Mouse (Mus musculus): ENCODE results near the gene Fam166a. TPM values are rescaled to one million over a fixed set of nuclear protein-coding genes. Genes with fewer than 3 reads are reported as not detected.

The Fam166a gene
- polyA plus RNA-seq, 1 experiment from 2014 or later = 0.70 TPM

- WGBS = 13% methylated on average over 10 of the region's 10 CpGs
- Histone ChIP-seq H3K27me3 (no peaks in the 10 kb centered on the region), H3K4me3 (no peak overlapping the region), H3K9me3 (no peaks in the 10 kb centered on the region), H3K36me3 (no peaks in the 10 kb centered on the region), H3K27ac (replicated peaks) (peak overlapping the region; percentile 86), H3K9ac (no peak overlapping the region; the same call in 1 of the 2 replicates), H3K4me2 (peak overlapping the region; percentile 38), H3K4me1 (replicated peaks) (peaks cover 57% of the 10 kb centered on the region)
- no peak for ATAC-seq (ENCODE audit: low FRiP score, low read depth)
Measured at GRCm38 (mm10) chr2:25178285-25178972, 40.1 kb upstream of the Fam166a start.

DNA sequence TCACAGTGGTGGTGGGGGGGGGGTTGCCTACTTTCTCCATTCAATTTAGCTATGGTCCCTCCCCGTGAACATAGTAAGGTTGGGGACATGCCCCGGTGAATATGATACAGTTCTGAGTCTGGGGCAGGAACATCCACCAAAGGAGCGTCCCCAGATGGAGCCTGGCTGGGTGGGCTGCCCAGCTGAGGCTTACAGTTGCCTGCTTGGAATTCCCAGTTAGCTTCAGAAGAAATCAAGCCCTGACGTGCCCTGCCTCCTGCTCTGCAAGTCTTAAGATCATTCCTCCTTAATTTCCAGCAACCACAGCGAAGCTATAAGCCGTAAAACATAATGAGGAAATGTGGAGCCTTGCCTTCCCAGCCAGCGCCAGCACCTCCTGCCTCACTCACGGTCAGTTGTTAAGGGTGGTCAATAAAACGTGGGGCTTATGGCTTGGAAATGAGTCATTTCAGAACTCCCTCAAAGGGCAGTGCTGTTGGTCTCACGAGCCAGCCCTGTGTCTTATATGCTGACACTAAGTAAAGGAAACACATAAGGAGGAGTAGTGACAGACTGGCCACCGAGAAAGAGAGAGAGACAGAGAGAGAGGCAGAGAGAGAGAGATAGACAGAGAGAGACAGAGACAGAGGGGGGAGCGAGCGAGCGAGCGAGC is 38.9 kb upstream of the Fam166a start:
- ATAC-seq (ENCODE audit: low FRiP score, low read depth) = no peak
- Histone ChIP-seq H3K9me3 (no peaks in the 10 kb centered on the region), H3K4me1 (replicated peaks) (peaks cover 62% of the 10 kb centered on the region), H3K4me3 (peak overlapping the region; percentile 83), H3K27me3 (no peaks in the 10 kb centered on the region), H3K36me3 (no peaks in the 10 kb centered on the region), H3K4me2 (peak overlapping the region; percentile 65), H3K27ac (replicated peaks) (peak overlapping the region; percentile 81), H3K9ac (peak overlapping the region; percentile 63; the same call in 1 of the 2 replicates)
- WGBS = 31% methylated on average over 15 of the region's 15 CpGs

DNA sequence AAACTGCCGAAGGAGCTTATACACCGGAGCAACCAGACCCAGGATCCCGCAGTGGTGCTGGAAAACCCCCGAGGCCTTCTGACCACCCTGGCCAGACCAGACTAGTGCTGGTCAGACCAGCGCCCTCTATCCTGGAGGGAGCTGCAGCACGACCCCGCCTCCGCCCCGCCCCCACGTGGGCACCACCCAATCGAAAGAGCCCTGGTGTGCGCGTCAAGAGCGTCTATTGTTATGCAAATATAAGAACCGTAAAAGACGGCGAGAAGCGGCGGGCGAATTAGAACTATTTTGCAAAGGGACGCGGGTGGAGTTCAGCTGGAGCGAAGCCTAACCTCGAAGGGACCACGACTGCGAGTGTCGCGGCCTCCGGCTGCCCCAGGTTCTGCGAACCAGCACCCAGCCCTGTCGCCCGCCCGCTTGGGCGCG is 38.1 kb upstream of the Fam166a start, which contains the start of gene Nrarp:
Gene Nrarp, plus strand, starts transcription at position 281 of the 426 bp plus-strand sequence.
- Histone ChIP-seq H3K27ac (replicated peaks) (peak within 1 kb of the TSS; percentile 85), H3K9ac (peak within 1 kb of the TSS; percentile 63), H3K4me1 (replicated peaks) (peaks cover 69% of the 10 kb centered on the region), H3K4me3 (peak within 1 kb of the TSS; percentile 83), H3K36me3 (no peaks in the 10 kb centered on the region), H3K4me2 (peak within 1 kb of the TSS; percentile 65), H3K27me3 (no peaks in the 10 kb centered on the region), H3K9me3 (no peaks in the 10 kb centered on the region)
- under 1% methylated on average over 35 of the region's 35 CpGs for WGBS
- ATAC-seq (ENCODE audit: low FRiP score, low read depth) = peak; percentile 91

DNA sequence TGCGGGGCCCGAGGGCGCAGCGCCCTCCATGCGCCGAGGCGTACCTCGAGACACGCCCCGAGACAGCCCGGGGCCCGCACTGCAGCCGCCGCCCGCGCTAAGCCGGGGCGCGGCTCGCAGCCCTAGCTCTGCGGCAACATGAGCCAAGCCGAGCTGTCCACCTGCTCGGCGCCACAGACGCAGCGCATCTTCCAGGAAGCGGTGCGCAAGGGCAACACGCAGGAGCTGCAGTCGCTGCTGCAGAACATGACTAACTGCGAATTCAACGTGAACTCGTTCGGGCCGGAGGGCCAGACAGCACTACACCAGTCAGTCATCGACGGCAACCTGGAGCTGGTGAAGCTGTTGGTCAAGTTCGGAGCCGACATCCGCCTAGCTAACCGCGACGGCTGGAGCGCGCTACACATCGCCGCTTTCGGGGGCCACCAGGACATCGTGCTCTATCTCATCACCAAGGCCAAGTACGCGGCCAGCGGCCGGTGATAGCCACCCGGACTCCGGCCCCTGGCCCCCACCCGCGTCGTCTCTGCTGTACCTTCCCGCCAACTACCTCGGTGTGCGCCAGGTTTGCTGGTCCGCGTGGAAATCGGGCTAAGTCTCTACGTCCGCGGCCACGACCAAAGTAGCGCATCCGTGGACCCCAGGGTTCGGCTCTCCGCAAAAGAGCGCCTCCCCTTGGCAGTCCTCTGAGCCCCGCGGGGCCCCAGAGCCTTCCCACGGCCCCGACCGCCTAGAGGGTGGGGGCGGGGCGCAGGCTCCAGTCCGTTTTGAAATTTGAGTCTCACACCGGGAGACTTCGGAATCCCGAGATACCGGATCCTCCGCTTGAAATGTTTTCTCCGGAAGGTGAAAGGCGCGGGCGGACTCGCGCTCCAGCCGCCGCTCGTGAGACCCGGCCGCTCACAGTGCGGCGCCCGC is 37.3 kb upstream of the Fam166a start:
- H3K4me3 ChIP-seq = peak overlapping the region; percentile 83
- H3K9me3 ChIP-seq = no peaks in the 10 kb centered on the region
- H3K4me2 ChIP-seq = peak overlapping the region; percentile 65
- WGBS = under 1% methylated on average over 96 of the region's 100 CpGs
- H3K9ac ChIP-seq = peak overlapping the region; percentile 63
- H3K4me1 ChIP-seq (replicated peaks) = peaks cover 77% of the 10 kb centered on the region
- H3K36me3 ChIP-seq = no peaks in the 10 kb centered on the region
- no peaks in the 10 kb centered on the region for H3K27me3 ChIP-seq
- peak overlapping the region; percentile 85 for H3K27ac ChIP-seq (replicated peaks)
- ATAC-seq (ENCODE audit: low FRiP score, low read depth) = peak; percentile 46

DNA sequence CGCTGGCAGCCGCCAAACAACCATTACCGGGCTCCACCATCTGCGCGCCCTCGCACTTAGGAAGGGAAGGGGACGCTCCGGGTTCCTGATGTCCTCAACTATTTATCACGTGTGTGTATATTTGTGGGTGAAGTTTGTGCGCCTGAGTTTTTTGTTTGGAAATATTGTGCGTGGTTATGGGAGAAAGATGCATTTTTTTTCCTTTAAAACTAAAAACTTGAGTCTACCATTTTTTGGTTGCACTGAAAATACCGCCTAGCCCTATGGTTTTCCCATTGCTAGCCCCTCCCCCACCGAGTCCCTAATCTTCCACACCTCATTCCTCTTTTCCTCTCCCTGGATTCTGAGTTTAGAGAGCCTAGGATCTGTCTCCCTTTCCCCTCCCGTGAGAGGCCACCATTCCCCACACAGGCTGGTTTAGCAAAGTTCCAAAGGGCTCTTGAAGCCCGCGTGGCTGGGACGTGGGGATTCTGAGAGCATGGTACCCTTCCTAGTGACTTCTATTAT is 36.6 kb upstream of the Fam166a start:
- peak overlapping the region; percentile 65 for H3K4me2 ChIP-seq
- ATAC-seq (ENCODE audit: low FRiP score, low read depth) = no peak
- under 1% methylated on average over 17 of the region's 17 CpGs for WGBS
- no peaks in the 10 kb centered on the region for H3K27me3 ChIP-seq
- no peaks in the 10 kb centered on the region for H3K36me3 ChIP-seq
- peak overlapping the region; percentile 85 for H3K27ac ChIP-seq (replicated peaks)
- H3K4me1 ChIP-seq (replicated peaks) = peaks cover 75% of the 10 kb centered on the region
- H3K4me3 ChIP-seq = peak overlapping the region; percentile 83
- no peaks in the 10 kb centered on the region for H3K9me3 ChIP-seq
- peak overlapping the region; percentile 63 for H3K9ac ChIP-seq

DNA sequence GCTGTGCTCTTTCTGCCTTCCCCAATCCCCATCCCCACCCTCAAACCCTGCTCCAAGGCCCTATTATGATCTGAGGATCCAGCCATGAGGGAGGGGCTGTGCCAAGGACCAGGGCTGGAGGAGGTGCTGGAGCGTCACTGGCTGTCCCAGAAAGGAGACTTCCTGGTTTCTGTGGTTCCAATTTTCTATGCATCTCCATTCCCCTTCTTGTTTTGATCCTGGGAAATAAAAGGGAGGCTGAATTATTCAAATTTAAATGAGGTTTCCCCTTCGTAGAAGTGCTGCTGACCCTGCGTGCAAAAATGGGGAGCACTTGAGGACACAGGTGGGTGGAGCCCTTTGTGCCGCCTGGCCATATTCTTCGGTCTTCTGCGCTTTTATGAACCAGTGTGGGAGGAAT is 35.9 kb upstream of the Fam166a start:
- no peak for ATAC-seq (ENCODE audit: low FRiP score, low read depth)
- Histone ChIP-seq H3K36me3 (no peaks in the 10 kb centered on the region), H3K9ac (0 out of 2 replicates have a peak overlapping the region, but pooled peaks have one; percentile 19), H3K4me1 (replicated peaks) (peaks cover 68% of the 10 kb centered on the region), H3K4me3 (peak overlapping the region; percentile 83), H3K4me2 (peak overlapping the region; percentile 65), H3K27me3 (no peaks in the 10 kb centered on the region), H3K27ac (replicated peaks) (no peak overlapping the region), H3K9me3 (no peaks in the 10 kb centered on the region)
- 7% methylated on average over 6 of the region's 6 CpGs for WGBS

DNA sequence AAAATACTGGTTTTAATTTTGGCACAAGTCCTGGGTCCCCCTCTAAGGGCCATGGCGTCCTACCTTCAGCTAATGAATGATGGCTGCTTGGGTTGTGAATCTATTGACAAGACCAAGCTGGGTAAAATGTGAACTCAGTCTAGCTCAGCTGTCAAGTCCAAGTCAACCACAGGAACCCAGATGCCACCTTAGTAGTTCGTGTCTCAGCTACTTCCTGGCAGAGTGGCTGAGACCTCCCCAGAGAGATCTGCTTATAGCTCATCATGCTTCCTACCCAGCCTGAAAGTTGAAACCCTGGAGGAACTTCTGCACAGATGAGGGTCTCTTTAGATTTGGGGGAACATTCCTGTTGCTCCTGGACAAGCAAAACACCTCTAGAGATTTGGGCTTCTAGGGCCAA is 35.2 kb upstream of the Fam166a start:
- peak overlapping the region; percentile 83 for H3K4me3 ChIP-seq
- no peak for ATAC-seq (ENCODE audit: low FRiP score, low read depth)
- WGBS = 42% methylated on average over 2 of the region's 2 CpGs
- no peaks in the 10 kb centered on the region for H3K36me3 ChIP-seq
- peak overlapping the region; percentile 65 for H3K4me2 ChIP-seq
- H3K27ac ChIP-seq (replicated peaks) = no peak overlapping the region
- peaks cover 61% of the 10 kb centered on the region for H3K4me1 ChIP-seq (replicated peaks)
- H3K9ac ChIP-seq = 0 out of 2 replicates have a peak overlapping the region, but pooled peaks have one; percentile 19
- H3K27me3 ChIP-seq = no peaks in the 10 kb centered on the region
- no peaks in the 10 kb centered on the region for H3K9me3 ChIP-seq

GRCm38 (mm10) chr2:25184496-25184895 is 34.0 kb upstream of the Fam166a start:
- Histone ChIP-seq H3K4me3 (no peak overlapping the region), H3K4me2 (peak overlapping the region; percentile 84), H3K27me3 (no peaks in the 10 kb centered on the region), H3K9ac (no peak overlapping the region), H3K4me1 (replicated peaks) (peaks cover 57% of the 10 kb centered on the region), H3K9me3 (no peaks in the 10 kb centered on the region), H3K36me3 (no peaks in the 10 kb centered on the region), H3K27ac (replicated peaks) (no peak overlapping the region)
- WGBS = 87% methylated on average over 7 of the region's 7 CpGs
- no peak for ATAC-seq (ENCODE audit: low FRiP score, low read depth)

DNA sequence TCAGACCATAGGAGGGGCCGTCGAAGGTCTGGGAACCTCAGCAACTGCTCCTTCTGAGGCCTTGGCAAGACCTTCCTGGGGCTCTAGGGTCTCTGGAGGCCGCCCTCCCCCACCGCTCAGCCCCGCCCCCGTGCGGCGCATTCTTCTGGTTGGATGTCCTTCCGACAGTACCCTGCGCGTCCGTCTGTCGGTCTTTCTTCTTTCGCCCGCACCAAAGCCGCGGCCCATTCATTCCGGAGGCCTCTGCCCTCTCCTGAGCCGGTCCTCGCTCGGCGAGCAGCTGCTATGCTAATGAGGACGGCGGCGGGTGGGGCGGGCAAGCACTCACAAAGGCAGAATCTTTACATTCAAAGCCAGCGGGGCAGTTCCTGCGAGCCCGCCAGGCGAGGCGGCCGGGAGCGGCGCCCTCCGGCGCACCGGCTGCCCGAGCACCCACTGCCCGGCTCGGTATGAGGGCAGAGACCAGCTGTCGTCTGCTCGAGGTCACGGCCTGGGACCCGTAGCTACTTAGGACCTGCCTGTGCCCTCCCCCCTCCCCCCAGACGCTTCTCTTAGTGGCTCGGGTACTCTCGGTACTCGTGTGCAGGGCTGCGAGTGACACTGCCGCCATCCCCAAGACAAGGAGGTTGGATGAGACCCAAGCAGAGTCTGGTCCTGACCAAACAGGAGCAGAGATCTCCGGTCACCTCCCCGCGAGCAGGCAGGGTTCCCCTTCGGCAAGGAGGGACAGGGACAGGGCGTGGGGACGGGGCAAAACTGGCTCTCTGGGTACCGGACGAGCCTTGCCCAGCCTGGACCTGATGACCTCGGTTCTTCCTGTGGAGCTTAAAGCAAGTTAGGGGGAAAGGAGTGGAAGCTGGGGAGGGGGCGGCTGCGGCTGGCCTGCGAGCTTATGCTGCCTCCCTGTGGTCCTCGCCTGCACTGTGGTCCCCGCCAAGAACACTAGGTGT is 32.6 kb upstream of the Fam166a start:
- Histone ChIP-seq H3K9me3 (no peaks in the 10 kb centered on the region), H3K27me3 (no peaks in the 10 kb centered on the region), H3K36me3 (no peaks in the 10 kb centered on the region), H3K9ac (peak overlapping the region; percentile 56), H3K27ac (replicated peaks) (peak overlapping the region; percentile 84), H3K4me1 (replicated peaks) (peaks cover 48% of the 10 kb centered on the region), H3K4me3 (peak overlapping the region; percentile 47), H3K4me2 (peak overlapping the region; percentile 84)
- peak; percentile 76 for ATAC-seq (ENCODE audit: low FRiP score, low read depth)
- under 1% methylated on average over 63 of the region's 64 CpGs for WGBS

GRCm38 (mm10) chr2:25186575-25186930 is 32.0 kb upstream of the Fam166a start:
- H3K36me3 ChIP-seq = no peaks in the 10 kb centered on the region
- no peak overlapping the region for H3K9ac ChIP-seq
- no peak for ATAC-seq (ENCODE audit: low FRiP score, low read depth)
- H3K4me1 ChIP-seq (replicated peaks) = peaks cover 42% of the 10 kb centered on the region
- peak overlapping the region; percentile 84 for H3K4me2 ChIP-seq
- H3K4me3 ChIP-seq = peak overlapping the region; percentile 47
- H3K27me3 ChIP-seq = no peaks in the 10 kb centered on the region
- no peaks in the 10 kb centered on the region for H3K9me3 ChIP-seq
- 27% methylated on average over 5 of the region's 5 CpGs for WGBS
- H3K27ac ChIP-seq (replicated peaks) = no peak overlapping the region

DNA sequence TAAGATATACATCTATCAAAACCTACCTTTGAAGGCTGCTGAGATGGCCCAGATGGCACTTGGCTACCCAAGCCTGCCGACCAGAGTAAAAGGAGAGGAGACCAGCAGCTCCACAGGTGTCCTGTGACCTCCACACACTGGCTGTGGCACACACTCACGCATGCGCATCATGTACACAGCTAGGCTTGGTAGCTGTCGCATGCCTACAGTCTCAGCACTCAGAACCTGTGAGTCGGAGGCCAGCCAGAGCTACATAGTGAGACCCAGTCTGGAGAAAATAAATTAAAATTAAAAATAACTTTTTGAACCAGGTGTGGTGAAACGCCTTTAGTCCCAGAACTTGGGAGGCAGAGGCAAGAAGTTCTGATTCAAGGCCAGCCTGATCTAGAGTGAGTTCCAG is 30.7 kb upstream of the Fam166a start:
- H3K9me3 ChIP-seq = no peaks in the 10 kb centered on the region
- no peaks in the 10 kb centered on the region for H3K36me3 ChIP-seq
- H3K4me3 ChIP-seq = no peak overlapping the region
- no peak overlapping the region for H3K9ac ChIP-seq
- 79% methylated on average over 6 of the region's 6 CpGs for WGBS
- no peak overlapping the region for H3K4me2 ChIP-seq
- ATAC-seq (ENCODE audit: low FRiP score, low read depth) = no peak
- no peak overlapping the region for H3K27ac ChIP-seq (replicated peaks)
- H3K27me3 ChIP-seq = no peaks in the 10 kb centered on the region
- H3K4me1 ChIP-seq (replicated peaks) = peaks cover 31% of the 10 kb centered on the region
